Mouse (Mus musculus): ENCODE measurements around the gene Cyp46a1.

Cyp46a1 gene

GRCm38 (mm10) chr12:108363796-108364195 lies 29.6 kb downstream of the Cyp46a1 start:
- no peak for DNase-seq (ENCODE audit: low spot score)

GRCm38 (mm10) chr12:108365340-108365739 lies 31.2 kb downstream of the Cyp46a1 start:
- no peak for DNase-seq (ENCODE audit: low spot score)

GRCm38 (mm10) chr12:108365868-108366267 lies 31.7 kb downstream of the Cyp46a1 start:
- DNase-seq (ENCODE audit: low spot score), result no peak

DNA sequence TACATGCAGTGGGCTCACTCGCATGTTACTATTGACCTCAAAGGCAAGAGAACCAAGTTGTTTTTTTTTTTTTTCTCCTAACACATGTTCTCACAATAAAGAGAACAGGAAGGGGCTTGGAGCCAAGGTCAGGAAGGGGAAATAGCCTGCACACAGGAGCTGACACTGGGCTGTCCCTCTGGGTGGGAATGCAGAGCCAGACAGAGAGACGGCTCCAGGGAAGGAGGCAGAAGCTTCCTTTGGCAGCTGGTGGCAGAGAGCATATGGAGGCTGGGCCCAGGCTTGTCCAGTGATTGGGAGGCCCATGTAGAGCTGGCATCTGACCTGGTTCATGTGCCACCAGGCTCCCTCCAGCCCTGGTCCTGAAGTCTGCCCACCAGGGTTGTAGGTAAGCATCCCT lies 33.7 kb downstream of the Cyp46a1 start:
- no peak for DNase-seq (ENCODE audit: low spot score)

- no peak for DNase-seq (ENCODE audit: low spot score)
Measured at GRCm38 (mm10) chr12:108368921-108369320, 34.7 kb downstream of the Cyp46a1 start.

DNA sequence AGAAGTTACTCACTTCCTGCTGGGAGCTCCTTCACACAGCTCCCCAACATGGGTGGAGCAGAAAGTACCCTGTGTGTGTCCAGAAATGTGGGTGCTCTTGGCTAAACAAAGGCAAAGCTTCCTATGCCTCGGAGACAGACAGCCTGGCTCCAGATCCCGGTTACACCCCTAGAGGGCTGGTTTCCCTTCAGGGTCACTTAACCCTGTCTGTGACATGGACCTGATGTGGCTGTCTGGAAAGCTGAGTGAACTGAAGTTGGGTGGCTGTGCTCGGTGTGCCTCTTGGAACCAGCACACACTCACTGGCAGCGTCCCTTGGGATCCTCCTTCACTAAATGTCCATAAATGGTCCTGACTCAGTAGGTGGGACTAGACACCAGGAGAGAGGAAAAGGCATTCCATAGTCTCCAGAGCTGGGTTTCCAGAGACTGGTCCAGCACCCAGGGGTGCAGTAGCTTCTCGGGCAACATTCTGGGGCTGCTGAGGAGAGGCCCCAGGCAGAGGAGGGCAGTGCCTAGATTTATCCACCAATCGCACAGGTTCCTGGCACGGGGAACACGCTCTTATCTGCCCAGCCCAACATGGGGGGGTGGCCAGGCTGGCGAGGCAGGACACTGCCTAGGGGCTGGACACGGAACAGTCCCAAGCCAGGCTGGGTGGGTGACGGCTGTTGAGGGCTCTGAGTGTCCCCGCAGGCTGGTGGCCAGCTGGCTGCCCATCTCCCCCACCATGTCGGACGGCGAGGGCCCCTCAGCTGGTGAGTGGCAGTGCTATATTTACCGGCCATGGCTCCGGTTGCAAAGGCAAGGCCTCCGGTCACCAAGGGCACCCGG lies 36.6 kb downstream of the Cyp46a1 start, which contains the start of gene Eml1:
Eml1 (plus strand) TSS at position 362 of the 833 bp plus-strand sequence.
- no peak for DNase-seq (ENCODE audit: low spot score)

DNA sequence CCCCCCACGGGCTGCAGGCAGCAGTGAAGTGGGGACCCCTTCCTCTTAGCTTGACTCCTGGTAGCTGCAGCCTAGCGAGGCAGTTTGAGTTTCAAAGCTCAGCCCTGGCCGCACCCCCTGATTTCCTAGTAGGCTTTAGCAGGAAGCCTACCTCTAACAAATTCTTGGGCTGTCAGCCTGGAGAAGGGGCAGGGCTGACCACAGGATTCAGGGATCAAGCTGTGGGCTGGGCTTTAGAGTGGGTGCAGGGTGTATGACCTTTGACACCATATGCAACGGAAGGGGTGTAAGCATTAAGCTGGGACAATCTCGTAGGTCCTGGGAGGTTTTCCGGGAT lies 37.2 kb downstream of the Cyp46a1 start:
- DNase-seq (ENCODE audit: low spot score), result no peak

GRCm38 (mm10) chr12:108372241-108372640 lies 38.1 kb downstream of the Cyp46a1 start:
- no peak for DNase-seq (ENCODE audit: low spot score)

DNA sequence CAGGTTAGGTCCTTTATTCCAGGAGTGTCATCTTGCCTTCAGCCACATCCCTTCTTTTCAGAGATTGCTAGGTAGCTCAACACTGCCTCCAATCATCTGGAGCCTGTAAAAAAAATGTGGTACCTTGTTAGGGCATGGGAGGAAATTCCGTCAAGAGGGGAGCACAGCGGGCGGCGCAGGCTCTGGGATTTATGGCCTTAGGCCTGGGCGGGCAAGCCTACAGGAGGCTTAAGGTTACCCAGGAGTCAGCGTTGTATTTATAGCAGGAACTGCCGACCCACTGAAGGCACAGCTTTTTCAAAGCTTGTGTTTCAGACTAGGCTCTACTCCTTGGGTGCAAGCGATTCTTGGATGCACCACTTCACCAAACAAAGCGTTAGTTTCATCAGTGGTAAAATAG lies 39.4 kb downstream of the Cyp46a1 start:
- no peak for DNase-seq (ENCODE audit: low spot score)

DNA sequence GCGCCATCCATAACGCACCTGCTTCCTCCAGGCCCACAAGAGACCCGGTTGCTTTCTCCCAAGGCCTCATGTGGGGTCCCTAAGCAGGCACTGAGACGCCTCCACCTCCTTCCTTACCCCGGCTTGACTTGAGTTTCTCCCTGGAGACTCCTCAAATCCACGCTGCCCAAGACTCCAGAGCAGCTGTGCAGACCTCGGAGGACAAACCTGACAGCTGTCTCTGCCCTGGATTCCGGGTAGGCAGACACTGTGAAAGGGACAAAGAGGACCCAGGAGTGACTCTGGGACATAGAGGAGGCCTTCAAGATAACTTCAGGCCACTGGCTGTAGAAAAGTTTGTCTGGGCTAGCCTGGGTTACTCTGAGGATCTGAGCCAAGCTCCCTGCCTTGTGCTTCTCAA lies 40.5 kb downstream of the Cyp46a1 start:
- no peak for DNase-seq (ENCODE audit: low spot score)

GRCm38 (mm10) chr12:108378379-108379133 lies 44.4 kb downstream of the Cyp46a1 start:
- DNase-seq (ENCODE audit: low spot score), result no peak

GRCm38 (mm10) chr12:108386476-108387232 lies 52.5 kb downstream of the Cyp46a1 start:
- no peak for DNase-seq (ENCODE audit: low spot score)

GRCm38 (mm10) chr12:108389718-108390117 lies 55.5 kb downstream of the Cyp46a1 start:
- DNase-seq (ENCODE audit: low spot score), result no peak

DNA sequence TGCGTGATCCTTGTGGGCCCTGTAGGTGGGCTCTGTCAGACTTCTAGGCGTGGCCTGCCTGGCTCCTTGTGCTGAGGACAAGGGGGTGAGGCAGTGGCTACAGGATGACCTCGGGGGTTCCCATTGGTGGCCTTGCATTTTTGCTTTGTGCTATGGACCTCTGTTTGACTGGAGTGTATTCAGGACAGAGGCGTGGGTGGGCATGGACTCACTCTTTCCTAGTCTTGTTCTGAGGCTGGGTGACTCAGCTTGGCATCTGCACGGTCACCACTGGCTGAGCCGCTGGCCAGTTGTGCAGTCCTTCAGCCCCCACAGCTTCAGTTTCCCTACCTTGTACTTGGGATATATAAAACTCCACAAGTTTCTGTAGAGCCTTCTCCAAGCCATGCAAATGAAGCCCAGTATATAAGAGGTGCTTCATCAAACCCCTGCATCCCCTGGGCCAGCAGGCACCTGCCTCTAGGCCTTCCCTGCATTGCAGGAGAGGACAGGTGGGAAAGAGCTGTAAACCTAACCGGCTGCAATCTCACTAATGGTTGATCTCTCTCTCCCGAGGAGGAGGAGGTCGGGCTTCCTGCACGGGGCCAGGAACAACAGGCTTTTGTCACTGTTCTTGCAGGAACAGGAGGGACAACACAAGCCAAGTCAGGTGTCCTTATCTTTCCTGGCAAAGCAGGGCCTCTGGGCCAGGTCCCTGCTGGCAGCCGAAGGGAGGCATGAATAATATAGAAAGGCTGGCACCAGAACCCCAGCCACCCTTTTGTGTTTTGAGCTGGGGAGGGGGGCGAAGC lies 58.3 kb downstream of the Cyp46a1 start:
- DNase-seq (ENCODE audit: low spot score), result no peak

GRCm38 (mm10) chr12:108393082-108393481 lies 58.9 kb downstream of the Cyp46a1 start:
- no peak for DNase-seq (ENCODE audit: low spot score)

- no peak for DNase-seq (ENCODE audit: low spot score)
Measured at GRCm38 (mm10) chr12:108393637-108394036, 59.5 kb downstream of the Cyp46a1 start.

- no peak for DNase-seq (ENCODE audit: low spot score)
Measured at GRCm38 (mm10) chr12:108394534-108395284, 60.5 kb downstream of the Cyp46a1 start.

- DNase-seq (ENCODE audit: low spot score), result no peak
Measured at GRCm38 (mm10) chr12:108395285-108395660, 61.1 kb downstream of the Cyp46a1 start.

- DNase-seq (ENCODE audit: low spot score), result no peak
Measured at GRCm38 (mm10) chr12:108396081-108396947, 62.1 kb downstream of the Cyp46a1 start.

DNA sequence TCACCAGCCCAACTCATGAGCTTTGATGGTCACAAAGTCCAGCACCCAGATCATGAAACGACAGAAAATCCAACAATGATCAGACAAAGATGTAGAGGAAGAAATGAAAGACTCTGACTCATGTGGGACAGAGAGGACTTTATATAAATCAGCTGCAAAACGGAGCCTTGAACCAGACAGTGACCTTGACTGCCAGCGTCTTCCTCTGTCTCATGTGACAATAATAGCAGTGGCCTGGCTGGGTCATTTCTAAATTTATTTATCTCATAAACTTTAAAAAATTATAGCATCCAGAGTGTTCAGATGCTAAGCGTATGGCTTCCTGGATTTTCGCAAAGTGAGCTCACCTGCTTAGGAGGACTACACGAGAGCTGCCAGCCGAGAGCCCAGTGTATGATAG lies 64.5 kb downstream of the Cyp46a1 start:
- no peak for DNase-seq (ENCODE audit: low spot score)
